Mouse (Mus musculus): ENCODE measurements at regions not wholly inside any gene's neighbourhood (a gene's known extent, or its start where the extent isn't known, plus 50 kb on each side); places are given as distances from the start of the nearest gene placed in this dataset.

DNA sequence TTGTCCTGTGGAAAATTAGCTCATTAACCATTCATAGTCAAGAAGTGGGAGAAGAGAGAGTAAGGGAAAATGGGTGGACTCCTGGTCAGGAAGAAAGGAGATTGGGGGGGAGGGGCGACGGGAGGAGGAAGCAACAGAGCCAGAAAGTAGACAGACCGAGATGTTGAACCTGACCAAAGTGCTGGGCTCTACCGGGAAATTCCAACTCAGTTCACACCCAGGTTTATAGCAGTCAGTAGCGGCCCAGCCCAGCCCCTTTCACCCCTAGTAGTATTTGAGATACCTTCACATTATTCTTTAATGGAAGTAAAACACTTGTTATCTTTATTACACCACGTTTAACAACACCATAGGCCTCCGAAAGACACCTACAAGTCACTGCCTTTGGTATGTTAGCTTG, 158.2 kb downstream of the Hibadh start:
- DNase-seq (ENCODE audit: low read depth, low spot score), result no peak

DNA sequence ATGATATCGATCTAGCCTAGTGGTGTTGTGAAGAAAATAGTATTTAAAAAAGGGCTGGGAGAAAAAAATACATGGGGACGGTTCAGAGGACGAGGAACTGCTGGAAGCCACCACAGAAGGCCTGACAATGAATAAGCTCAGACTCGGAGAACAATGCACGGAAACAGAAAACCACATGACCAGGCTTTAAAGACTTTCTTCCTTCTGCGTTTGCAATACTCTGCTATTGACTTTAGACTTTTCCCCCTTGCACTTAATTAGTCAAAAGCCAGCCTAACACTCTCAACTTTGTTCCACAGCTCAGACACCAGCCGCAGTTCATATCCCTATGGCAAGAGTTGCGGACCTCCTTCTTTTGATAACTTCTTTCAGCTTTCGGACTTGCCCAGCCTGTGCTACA, 154.0 kb downstream of the Hibadh start:
- DNase-seq (ENCODE audit: low read depth, low spot score), result no peak

DNA sequence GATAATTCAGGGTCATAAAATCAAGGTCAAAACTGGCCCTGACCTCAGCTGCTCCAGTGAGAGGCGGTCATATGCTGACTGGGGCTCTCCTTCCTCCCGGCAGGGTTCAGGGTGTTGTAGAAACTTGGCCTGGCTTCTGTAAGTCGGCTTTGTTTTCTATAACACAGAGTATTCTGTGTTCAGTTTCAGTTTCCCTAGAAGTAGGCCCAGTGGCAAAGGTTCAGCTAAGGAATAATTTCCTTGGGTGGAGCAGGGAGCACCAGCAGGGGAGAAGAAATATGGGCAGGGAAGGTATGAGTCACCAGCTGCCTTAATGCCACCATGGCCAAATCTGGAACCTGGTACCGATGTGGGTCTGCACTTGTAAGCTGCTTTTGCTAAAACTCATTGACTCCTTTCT, 153.5 kb downstream of the Hibadh start:
- no peak for DNase-seq (ENCODE audit: low read depth, low spot score)

DNA sequence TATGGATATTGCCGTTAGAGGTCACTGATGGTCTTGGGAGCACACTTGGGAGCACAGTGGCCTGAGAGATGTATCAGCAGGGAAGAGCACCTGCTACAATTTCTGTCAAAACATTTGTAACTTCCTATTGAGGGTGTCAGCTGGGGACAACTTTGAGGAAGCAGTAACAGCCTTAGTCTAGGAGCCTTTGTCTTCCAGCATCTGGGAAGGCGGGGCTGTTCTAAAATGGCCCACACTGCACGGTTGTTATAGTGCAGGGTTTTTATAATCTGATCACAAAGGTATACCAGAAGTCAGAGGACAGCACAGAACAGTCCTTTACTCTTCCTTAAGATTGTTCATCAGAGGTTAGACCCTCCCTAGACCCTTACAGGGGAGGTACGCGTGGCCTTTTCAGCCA, 152.3 kb downstream of the Hibadh start:
- DNase-seq (ENCODE audit: low read depth, low spot score), result no peak

DNA sequence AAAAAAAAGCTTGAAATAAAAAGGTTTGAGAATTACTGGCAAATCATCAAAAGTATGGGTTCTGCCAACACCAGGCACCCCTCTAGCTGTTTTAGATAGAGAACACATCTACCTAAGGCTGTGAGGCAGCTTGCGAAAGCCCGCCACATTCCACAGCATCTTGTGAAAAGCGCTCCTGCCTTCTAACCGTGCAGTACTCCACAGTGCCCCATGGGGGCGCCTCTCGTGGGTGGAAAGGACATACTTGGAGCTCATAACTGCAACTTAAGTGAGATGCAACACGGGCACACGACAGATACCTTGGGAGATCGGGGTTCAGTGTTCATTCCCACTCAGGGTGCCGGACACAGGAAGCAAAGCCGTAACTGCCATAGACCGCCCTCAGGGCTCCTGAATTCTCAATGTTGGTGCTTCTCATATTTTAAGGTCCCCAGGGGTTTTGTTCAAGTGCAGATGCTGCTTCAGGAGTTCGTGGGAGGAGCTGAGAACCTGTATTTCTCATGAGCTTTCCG, 149.9 kb downstream of the Hibadh start:
- DNase-seq (ENCODE audit: low read depth, low spot score), result no peak

DNA sequence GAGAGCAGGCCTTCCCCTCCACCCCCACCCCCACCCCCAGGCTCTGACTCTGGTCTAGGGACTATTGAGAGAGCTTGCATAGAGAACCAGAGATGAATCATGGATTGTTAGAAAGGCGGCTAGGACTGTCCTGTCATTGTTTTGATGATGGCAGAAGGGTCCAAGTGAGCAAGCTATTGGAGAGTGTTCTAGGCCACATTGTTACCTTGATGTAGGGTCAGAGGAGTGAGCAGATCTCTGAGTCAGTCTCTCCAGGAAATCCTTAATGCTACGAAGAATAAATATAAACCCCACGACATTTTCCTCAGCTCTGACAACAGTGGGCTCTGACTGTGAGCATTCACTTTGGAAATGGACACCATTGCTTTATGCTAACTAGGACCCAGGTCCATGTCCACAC, 144.9 kb downstream of the Hibadh start:
- DNase-seq (ENCODE audit: low read depth, low spot score), result no peak

DNA sequence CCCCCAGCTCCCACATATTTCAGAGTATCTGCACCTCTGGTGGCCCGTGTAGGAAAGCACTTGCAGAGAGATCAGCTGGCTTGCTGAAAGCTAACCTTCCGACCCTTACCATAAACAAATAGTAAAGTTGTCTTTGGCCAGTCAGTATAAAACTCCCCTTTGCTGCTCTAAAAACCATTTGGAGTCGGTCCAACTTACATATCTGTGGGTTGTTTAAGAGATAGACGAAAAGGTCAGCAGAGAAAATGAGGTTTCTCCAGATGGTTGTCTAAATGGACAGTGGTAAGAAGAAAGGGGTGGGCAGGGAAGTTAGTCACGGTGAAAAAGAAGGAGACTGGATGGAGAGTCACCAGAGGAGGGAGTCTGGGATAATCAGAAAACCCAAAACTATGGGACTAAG, 144.3 kb downstream of the Hibadh start:
- DNase-seq (ENCODE audit: low read depth, low spot score), result no peak
